Mouse (Mus musculus) heart, embryonic 12.5 days (tissue): ENCODE measurements around the gene Snn. TPM values are rescaled to one million over a fixed set of nuclear protein-coding genes. Genes with fewer than 3 reads are reported as not detected.

Experiments used
- polyA plus RNA-seq: library from polyadenylated mRNA; unstranded; fragments of >200 nt; fragmentation: Nextera tagmentation; extraction: Ambion mirVana; gene quantifications from 2 replicates; pipeline ENCODE4 v1.2.1, GENCODE M21; 2016

The Snn gene
- polyA plus RNA-seq, 1 experiment from 2014 or later: 38.7 TPM

Other genes starting within 250 kb of the Snn start
- not detected in 2 replicates for gene Gm11172, start 248.0 kb upstream of the Snn start, polyA plus RNA-seq
- gene Rmi2, start 225.9 kb upstream of the Snn start, polyA plus RNA-seq: 3.9 and 5.0 TPM in 2 replicates
- 63.6 and 64.5 TPM in 2 replicates for gene Litaf, start 5.2 kb downstream of the Snn start, polyA plus RNA-seq
- 36.7 and 37.2 TPM in 2 replicates for gene Txndc11, start 73.7 kb downstream of the Snn start, polyA plus RNA-seq
- 77.9 and 83.9 TPM in 2 replicates for gene Zc3h7a, start 115.4 kb downstream of the Snn start, polyA plus RNA-seq
- 146 and 152 TPM in 2 replicates for gene Rsl1d1, start 142.4 kb downstream of the Snn start, polyA plus RNA-seq
- 74.9 and 77.5 TPM in 2 replicates for gene Gspt1, start 193.4 kb downstream of the Snn start, polyA plus RNA-seq